Mouse (Mus musculus): ENCODE measurements around the gene Babam2.

Babam2 gene

DNA sequence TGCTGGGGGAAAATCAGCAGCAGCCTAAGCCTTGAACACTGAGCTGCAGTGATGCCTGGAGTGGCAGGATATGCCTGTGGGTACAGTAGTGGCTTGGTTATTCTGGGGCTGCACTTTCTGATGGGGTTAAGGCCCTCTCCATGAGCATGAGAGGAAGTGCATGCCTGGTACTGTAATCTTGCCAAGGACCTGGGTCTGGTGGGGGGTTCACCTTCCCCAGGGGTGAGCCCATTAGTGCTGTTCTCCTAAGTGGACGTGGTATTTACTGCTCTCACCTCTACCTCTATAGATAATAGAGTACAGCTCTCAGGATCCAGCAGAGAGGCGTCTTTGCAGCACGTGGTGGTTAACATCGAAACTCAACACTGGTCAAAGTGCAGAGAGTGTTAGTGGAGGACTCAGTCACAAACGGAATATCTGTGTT is 16.4 kb downstream of the Babam2 start:
- no peak for DNase-seq (ENCODE audit: low spot score)

DNA sequence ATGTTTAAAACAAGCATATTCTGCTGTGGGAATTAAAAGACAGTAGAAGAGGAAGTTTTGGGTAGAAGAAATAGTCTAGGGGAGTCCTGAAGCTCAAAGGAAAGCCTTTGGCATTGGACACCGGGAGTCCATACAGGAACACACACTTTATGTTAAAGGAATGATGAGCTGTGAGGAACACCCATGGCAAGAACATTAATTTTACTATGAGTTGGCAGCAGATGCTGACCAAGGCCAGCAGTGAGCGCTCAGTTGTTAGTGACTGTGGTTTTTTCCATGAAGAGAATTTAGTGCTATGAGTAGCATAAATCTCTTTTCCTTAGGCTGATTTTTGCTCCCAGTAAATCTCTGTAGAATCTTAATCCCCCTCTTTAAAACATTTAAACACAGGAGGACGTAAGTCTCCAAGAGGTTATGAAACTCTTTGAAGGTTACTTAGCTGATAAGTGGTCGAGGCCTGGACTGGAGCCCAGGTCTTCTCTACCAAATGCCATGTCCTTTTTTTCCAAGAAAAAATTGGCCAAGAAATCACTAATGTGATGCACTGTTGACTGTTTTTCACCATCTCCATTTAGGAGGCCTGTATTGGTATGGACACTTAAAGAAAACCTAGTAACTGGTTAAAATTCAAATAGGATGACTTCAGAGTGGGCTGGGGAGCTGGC is 18.1 kb downstream of the Babam2 start:
- DNase-seq (ENCODE audit: low spot score), result no peak

DNA sequence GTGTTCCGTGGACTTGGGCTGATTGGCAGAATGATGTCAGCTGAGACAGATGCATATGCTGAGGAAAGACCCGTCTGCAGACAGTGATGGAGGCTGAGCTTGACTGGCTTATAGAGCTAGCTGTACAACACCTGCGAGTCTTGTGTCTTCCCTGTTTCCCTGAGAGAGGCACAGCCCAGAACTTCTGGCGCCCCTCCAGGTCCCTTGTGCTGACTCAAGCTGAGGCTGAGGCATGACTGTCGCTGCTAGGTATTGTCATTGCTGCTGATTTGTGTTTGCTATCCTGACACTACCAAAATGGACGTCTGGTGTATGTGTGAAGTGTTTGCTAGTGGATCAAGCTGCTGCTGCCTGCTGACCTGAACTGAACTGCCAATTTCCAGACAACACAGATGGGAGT is 27.0 kb downstream of the Babam2 start:
- no peak for DNase-seq (ENCODE audit: low spot score)

DNA sequence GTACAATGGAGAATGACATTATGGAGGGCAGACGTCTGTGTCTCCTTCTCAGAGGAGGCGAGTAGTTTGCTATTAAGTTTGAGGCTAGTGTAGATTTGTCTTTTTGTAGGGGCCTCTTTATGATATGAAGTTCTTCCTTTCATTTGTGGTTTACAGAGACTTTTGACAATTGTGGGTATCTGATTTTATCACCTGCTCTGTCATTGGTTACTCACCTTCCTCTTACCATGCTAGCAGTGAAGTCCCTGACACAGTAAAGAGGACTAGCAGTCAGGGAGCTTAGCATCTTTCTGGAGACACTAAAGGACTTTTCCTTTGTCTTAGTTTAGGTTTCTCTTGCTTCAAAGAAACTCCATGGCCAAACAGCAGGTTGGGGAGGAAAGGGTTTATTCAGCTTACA is 28.4 kb downstream of the Babam2 start:
- DNase-seq (ENCODE audit: low spot score), result no peak

DNA sequence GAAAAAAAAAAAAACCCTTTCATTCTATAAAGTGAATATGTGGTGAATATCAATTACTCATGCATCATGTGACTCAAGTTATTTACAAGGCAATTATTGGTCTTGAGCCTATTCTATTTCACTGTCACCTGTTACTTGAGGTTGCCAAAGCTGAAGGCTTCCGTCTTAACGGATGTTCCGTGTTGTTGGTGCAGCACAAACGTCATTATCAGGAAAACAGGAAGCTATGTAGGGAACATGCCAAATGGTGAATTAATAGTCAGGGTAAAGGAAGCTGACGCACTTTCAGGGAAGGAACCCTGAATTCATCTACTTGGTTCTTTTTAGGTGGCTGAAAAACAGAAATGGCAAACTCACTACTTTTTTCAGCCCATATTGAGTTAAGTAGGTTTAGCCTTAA is 30.0 kb downstream of the Babam2 start:
- DNase-seq (ENCODE audit: low spot score), result no peak

DNA sequence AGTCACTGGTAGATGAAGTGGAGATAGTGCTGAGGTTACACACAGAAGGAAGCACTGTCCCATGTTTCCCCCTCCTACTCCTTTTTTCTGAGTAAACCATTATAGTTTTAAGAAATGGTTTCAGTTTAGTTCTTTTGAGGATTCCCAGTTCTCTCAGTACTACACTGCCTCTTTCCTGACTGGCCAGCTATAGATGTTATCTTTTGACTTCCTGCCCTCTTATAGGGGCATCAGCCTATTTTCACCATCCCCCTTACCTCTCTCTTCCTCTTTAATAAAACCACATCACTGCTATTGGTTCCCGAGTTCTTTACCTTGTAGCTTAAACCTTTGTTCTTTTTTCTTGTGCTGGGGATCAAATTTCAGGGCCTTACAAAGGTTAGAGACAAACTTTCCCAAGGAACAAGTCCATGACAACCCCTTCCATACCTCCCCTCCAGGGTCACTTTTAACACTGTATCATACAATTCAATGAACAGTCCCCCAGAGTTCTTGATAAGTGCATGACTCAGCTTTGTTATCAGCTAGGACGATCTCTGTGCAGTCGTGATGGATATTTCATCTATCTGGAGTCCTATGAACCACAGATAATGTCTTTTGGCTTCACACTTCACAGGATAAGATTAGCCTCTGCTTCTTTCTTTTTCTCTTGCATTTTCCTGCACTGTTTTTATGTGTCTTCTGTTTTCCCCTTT is 35.3 kb downstream of the Babam2 start:
- DNase-seq (ENCODE audit: low spot score), result no peak

DNA sequence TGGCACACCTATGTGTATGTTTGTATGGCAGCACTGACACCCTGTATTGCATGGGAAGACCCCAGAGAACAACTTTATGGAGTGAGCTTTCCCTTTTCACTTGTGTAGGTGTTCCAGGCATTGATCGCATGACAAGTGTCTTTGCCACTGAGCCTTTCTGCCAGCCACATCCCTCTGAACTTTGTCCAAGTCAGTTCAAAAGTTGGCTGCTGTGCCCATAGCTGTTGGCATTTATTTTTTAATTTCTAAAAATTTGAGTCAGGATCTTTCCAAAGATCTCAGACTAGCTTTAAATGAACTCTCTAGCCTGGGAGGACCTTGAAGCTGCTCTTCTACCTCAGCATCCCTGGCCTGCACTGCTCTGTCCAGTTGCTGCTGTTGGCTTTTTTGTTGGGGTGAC is 44.4 kb downstream of the Babam2 start:
- no peak for DNase-seq (ENCODE audit: low spot score)

DNA sequence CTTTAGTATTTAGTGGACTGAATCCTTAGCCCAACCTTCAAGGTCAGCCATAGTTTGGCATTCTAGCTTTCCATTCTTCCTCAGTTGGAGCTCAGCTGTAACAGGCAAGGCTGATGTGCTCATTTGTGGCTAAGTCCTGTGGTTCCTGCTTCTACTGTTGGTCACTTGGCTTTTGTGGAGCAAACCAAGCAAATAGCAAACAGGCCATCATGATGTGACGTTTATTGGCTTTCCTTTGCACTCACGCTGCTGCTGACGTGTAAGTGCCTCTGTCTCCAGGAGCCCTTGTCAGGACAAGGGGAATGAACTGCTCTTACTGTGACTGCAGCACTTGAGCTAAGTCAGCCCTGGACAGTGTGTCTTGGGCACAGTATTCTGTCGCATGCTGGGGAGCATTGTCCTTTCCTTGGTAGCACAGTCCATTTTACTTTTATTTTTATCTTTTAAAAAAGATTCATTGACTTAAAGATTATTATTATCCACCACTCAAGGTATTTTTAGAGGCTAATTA is 45.1 kb downstream of the Babam2 start:
- DNase-seq (ENCODE audit: low spot score), result no peak

DNA sequence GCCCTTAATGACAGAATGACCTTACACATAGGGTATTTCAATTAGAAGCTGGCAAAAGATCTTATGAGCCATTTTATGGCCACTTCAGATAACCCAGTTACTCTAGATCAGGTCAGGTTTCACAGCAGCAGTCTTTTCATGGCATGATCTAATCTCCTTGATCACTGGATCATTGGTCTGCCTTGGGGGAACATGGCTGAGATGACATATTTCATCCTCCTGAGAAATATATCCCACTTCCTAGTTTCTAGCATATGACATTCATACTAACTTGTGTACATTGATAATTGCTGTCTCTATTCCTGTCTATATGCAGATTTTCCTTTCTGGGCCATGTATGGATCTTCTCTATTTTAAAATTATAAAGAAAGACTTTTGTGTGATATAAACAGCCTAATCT is 51.9 kb downstream of the Babam2 start:
- DNase-seq (ENCODE audit: low spot score), result no peak

DNA sequence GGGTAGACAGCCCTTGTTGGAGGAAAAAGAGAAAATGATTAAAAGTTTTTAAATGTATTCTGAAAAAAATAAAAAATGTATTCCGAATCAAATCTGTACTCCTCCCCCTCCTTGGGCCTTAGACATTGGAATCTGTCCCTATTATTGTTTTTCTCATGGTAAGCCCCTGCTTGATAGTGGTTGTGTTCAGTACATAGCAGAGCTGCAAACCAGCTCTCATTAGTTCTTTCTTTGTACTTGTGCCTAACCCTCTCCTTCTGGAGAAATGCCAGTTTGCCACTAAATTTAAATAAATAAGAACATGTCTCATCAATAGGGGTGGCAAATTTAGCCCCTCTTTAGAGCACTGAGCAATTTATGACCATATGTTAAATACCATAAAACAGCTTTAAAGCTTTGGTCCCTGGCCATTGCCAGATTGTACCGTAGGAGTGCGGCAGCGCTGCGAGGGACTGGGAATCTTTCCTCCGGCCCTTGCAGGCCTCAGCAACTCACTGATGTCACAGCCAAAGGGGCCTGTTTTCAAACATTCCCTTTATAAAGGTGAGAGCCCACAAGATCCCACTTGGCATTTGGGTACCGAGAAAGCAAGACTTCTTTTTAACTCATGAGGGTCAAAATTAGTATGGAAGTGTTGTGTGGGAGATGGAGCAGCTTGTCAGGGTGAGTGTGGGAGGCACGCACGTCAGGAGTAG is 52.9 kb downstream of the Babam2 start:
- DNase-seq (ENCODE audit: low spot score), result no peak

DNA sequence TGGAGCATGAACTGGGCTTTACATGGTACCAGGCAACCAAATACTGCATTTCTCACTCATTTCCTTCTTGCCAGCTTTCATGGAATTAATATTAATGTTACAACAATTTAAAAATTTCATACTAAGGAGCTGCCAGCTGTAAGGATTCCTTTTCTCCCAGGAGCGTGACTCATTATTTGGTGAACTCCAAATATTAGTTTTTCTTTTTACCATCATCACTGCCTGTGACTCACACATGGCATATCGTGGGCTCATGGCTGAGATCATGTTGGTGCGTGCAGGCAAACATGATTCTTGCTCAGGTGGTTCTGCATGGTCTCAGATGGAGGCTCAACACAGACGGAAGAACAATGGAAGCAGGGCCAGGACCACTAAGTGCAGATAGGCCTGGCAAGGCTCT is 53.5 kb downstream of the Babam2 start:
- DNase-seq (ENCODE audit: low spot score), result no peak

DNA sequence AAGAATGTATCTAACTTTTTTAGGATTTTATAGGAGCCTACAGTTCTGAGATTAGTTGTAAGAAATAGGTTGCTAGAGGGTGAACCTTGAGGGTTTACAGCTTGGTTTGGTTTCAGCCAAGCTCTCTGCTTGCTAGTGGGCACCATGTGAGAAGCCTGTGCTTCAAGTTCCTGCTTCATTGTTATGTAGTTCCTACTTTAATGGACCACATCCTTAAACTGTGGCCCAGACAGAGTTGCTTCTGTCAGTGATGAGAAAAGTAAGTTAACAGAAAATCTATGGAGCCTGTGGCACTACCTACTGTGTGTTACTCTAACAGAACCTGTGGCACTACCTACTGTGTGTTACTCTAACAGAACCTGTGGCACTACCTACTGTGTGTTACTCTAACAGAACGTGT is 57.1 kb downstream of the Babam2 start:
- DNase-seq (ENCODE audit: low spot score), result no peak

DNA sequence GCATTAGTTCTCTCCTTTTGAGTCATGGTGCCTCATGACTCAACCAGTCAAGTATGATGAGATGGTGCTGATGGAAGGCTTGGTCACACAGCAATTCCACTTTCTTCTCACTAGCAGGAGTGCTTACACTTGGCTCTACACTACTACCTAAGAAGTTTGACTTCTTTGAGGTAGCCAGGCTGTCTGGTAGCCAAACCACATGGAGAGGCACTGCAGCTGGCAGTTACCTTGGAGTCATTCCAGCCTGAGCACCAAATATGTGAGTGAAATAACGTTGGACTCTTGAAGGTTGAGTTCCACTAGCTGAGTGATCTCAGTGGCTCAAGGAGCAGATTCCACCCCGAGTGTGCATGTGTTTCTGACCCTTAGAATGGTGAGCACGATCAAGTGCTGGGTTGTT is 57.8 kb downstream of the Babam2 start:
- no peak for DNase-seq (ENCODE audit: low spot score)

DNA sequence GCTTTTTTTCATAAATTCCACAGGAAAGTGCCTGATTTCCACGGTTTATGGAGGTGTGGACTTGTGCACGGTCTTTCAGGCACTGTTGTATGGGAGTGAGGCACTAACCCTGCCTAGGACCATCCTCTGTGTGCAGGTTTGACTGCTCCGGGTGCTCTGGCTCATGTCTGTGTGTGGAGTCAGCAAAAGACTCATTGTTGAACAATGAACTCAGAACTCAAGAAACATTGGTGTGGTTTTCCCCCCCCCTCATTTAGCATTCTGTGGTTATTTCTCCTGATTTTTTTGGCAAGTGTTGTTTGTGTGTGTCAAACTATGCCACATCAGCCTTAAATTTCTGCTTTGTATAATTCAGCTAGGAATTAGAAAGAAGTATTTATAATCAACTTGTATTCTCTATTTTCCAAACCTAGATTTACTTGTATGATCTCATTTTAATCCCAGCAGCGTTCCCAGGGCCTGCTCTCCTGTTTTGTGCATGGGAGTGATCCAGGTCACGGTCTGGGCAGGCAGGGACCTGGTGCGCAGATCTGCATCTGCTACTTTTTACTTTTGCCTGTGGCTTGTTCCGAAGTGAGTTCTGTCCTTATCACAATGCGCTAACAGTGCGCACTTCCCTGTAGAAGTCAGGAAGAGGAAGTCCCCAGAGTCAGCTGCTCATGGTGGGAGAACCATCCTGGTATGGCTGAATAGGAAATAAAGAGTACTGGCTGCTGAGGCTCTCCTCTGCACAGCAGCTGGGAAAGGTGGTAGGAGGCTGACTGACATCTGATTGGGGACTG is 61.0 kb downstream of the Babam2 start:
- DNase-seq (ENCODE audit: low spot score), result no peak

DNA sequence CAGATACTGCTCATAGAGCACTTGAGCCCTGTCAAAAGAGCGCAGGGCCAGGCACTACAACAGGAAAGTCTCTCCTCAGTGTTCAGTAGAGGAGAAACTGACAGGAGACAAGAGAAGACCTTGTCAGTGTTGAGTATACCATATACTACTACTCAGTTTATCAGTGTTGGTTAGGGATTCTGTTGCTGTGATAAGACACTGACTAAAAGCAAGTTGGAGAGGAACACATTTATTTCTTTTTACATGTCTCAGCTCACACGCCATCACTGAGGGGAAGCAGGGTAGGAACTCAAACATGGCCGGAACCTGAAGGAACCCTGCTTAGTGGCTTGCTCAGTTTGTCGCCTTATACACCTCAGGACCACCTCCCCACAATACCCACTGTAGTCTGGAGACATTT is 64.4 kb downstream of the Babam2 start:
- no peak for DNase-seq (ENCODE audit: low spot score)

DNA sequence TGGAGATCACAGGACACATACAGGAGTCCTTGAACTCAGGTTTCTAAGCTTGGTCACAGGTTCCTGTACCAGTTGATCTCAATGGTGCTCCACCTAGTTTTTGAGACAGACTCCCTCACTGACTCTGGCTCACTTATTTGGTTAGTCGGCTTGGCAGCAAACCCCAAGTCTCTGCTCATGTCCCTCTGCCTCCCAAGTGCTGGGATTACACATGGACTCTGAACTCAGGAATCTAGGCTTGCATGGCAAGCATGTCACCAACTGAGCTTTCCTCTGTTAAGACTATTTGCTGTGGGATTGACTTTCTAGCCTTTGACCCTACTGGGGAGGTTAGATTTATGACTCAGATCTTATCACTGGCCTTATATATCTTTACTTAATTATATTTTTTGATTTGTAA is 65.3 kb downstream of the Babam2 start:
- DNase-seq (ENCODE audit: low spot score), result no peak

DNA sequence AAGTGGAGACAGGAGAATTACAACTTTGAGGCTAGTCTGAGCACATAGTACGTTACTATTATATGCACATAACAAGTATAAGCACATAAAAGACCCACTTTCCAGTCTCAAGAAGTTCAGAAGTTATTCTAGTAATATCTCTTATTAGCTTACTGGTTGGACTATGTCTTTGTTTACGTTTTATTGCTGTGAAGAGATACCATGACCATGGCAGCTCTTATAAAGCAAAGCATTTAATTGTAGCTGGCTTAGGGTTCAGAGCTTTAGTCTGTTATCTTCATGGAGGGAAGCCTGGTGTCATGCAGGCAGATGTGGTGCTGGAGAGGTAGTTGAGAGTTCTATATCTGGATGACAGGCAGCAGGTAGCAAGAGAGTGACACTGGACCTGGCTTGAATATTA is 68.3 kb downstream of the Babam2 start:
- DNase-seq (ENCODE audit: low spot score), result no peak

DNA sequence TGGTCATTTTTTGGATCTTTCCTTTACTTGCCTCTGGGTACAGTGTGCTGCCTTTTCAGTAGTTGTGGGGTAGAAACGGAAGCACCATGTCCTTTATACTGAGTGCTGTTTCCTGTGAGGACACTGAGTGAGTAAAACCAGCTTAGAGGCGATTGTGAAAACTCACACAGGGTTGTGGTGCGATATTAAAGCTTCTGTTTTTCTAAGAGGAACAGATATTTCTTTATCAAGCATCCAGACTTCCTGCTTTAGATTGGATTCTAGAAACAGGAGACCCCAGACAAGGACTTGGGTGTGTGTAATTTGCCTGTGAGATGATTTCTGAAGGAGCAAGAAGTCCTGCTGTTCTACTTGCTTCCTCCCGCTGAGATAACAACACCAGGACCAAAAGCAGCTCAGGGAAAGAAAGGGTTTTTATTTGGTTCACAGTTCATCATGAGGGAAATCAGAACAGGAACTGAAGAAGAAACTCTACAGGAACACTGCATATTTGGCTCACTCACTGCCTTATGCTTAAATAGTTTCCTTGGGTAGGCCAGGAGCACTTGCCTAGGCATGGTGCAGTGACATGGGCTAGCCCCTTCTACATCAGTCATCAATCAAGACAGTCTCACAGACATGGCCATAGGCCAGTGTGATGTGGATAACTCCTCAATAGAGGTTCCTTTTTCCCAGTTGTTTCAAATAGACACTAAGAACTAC is 69.5 kb downstream of the Babam2 start:
- DNase-seq (ENCODE audit: low spot score), result no peak

DNA sequence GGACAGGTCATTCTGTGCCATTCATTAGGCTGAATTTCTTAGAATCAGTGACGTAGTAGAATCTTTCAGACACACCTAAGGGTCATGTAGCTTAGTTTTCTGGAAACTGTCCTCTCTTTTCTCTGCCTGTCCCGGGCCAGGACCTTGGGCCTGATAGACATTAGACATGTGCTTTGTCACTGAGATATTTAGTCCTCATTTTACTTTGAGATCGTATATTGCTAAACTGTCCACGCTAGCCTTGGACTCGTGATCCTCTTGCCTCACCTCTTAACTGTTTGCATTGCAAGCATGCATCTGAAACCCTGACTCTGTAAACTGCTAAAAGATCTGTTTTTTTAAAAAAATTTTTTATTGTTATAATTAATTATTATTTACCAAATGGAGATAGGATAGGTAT is 74.0 kb downstream of the Babam2 start:
- DNase-seq (ENCODE audit: low spot score), result no peak

DNA sequence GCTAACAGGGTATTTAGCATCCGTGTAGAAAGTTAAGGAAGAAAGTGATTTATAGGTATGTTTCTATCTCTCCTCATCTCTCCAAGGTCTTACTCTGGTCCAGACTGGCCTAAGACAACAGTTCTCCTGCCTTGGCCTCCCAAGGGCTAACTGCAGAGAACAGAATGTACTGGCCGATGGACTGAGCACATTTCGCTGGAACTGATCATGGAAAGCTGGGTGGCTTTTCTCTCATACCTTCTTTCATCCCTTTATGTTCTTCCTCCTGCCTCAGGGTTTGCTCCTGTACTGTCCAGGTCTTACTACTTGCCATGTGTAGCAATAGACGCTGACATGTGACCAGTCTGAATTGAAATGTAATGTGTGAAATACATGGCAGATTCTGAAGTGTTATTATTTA is 74.4 kb downstream of the Babam2 start:
- DNase-seq (ENCODE audit: low spot score), result no peak

DNA sequence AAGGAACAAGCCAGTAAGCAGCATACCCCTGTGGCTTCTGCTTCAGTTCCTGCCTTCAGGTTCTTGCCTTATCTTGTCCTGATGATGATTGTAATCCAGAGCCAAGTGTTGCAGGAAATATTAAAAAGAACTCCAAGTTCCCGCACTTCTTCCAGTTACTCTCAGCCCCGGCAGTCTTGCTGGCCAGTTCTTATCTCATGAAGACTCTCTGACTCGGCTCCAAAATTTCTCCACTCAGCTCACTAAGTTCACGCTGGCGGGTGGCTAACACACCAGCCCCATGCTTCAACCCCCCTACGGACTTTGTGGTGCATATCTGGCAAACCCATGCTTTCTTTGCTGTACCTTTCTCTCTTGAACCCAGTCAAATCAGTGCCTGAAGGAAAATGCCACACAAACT is 77.5 kb downstream of the Babam2 start:
- DNase-seq (ENCODE audit: low spot score), result no peak

DNA sequence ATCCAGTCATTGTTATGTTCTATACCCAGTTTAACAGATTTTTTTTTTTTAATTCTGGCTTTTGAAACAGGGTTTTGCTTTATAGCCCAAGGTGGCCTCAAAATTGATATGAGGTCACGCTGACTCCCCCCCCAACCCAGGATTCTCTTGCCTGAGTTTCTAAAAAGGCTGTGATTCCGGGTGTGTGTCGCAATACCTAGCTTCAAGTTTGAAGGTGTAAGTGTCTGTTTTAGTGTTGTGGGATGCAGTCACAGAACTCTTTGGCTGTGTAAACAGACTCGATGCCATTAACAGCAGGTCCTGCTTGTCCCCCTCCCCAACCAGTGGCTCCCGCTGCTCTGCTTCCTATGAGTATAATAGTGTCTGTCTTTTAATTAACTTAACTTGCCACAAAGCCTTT is 84.1 kb downstream of the Babam2 start:
- no peak for DNase-seq (ENCODE audit: low spot score)
